Mouse (Mus musculus) ES-E14 (cell line): ENCODE results near the gene Arhgap10. TPM values are rescaled to one million over a fixed set of nuclear protein-coding genes. Genes with fewer than 3 reads are reported as not detected.
A peak's percentile ranks its signal among the peaks of the same experiment; 100 is the strongest.

ENCODE experiments used
- DNase-seq: peaks from one replicate; pipeline ENCODE4 v3.0.0-alpha.2; 2013; ENCODE audit warnings: low read depth, low spot score
- H3K27ac ChIP-seq: 2 replicates; pipeline ENCODE4 v1.5.1; 2012; ENCODE audit warnings: low read depth, mild to moderate bottlenecking, low read length, moderate library complexity, mixed read lengths; ENCODE audit not compliant: poor library complexity, insufficient read depth, severe bottlenecking
- H3K36me3 ChIP-seq: 2 replicates; pipeline ENCODE4 v1.6.1; 2012; ENCODE audit warnings: mild to moderate bottlenecking, low read length, moderate library complexity, mixed read lengths; ENCODE audit not compliant: control insufficient read depth, poor library complexity, insufficient read depth, severe bottlenecking
- H3K4me1 ChIP-seq, 2 experiments: fragments of 150-350 bp in 1 of 2; sonication (generic) in 1 of 2; 2 replicates each; pipeline ENCODE4 v1.6.1; 2012; ENCODE audit warnings: low read length in 2 of 2, mild to moderate bottlenecking in 1 of 2, mixed read lengths in 1 of 2; ENCODE audit not compliant: control insufficient read depth in 2 of 2, insufficient read depth in 2 of 2, poor library complexity in 1 of 2
- H3K4me3 ChIP-seq, 2 experiments: fragments of 150-350 bp in 1 of 2; sonication (generic) in 1 of 2; 2 replicates each; pipeline ENCODE4 v1.5.1; 2012; ENCODE audit warnings: low read length in 2 of 2, low read depth in 1 of 2, mild to moderate bottlenecking in 1 of 2, mixed read lengths in 1 of 2; ENCODE audit not compliant: insufficient read depth in 1 of 2, poor library complexity in 1 of 2, severe bottlenecking in 1 of 2
- H3K9ac ChIP-seq: 2 replicates; pipeline ENCODE4 v1.6.1; 2012; ENCODE audit warnings: low read depth, mild to moderate bottlenecking, low read length, mixed read lengths; ENCODE audit not compliant: poor library complexity, insufficient read depth, severe bottlenecking
- H3K9me3 ChIP-seq: fragments of 150-350 bp; sonication (generic); 2 replicates; pipeline ENCODE4 v1.6.1; 2012; ENCODE audit warnings: low read depth, mild to moderate bottlenecking, low read length; ENCODE audit not compliant: control insufficient read depth, insufficient read depth
- CHD2 ChIP-seq: IDR thresholded peaks from 2 replicates; pipeline ENCODE4 v1.6.1; 2014; ENCODE audit warnings: mild to moderate bottlenecking, low read depth, low read length, inconsistent platforms
- HCFC1 ChIP-seq: IDR thresholded peaks from 2 replicates; pipeline ENCODE4 v1.6.1; 2012; ENCODE audit warnings: low read length, inconsistent platforms, borderline replicate concordance; ENCODE audit not compliant: insufficient read depth
- MAFK ChIP-seq: IDR thresholded peaks from 2 replicates; pipeline ENCODE4 v1.6.1; 2014; ENCODE audit warnings: mild to moderate bottlenecking, low read depth, low read length, inconsistent platforms; ENCODE audit not compliant: insufficient read depth
- ZC3H11A ChIP-seq: IDR thresholded peaks from 2 replicates; pipeline ENCODE4 v1.6.1; 2012; ENCODE audit warnings: low read depth, mild to moderate bottlenecking, inconsistent platforms, low read length, borderline replicate concordance
- ZNF384 ChIP-seq: IDR thresholded peaks from 2 replicates; pipeline ENCODE4 v1.6.1; 2012; ENCODE audit warnings: low read depth, low read length, inconsistent platforms
- in situ Hi-C, 2 experiments: fragments of 600-800 bp; cut with MboI; formaldehyde crosslinking; loops; one replicate each; pipeline ENCODE4 v1.15.1; 2025; ENCODE audit warnings: low sequenced_read_pairs in 2 of 2, inconsistent platforms in 1 of 2; ENCODE audit not compliant: unreplicated experiment in 2 of 2
- total RNA-seq: library from RNA; depleted of rRNA; stranded (reverse); fragments of 300-350 nt; gene quantifications from 2 replicates; pipeline ENCODE4 v1.2.3, GENCODE M21; 2012

The Arhgap10 gene
- total RNA-seq, 1 experiment = 10.8 TPM

GRCm38 (mm10) chr8:77370308-77370707, 147.4 kb downstream of the Arhgap10 start:
- H3K27ac ChIP-seq = no peak overlapping the region
- TF ChIP-seq ZC3H11A (no peak), ZNF384 (no peak), CHD2 (no peak), HCFC1 (no peak), MAFK (no peak)
- no peaks in the 10 kb centered on the region for H3K36me3 ChIP-seq
- no peaks in the 10 kb centered on the region for H3K4me1 ChIP-seq
- in situ Hi-C loops = no loop called here
- H3K4me3 ChIP-seq = no peak overlapping the region
- H3K9me3 ChIP-seq = no peaks in the 10 kb centered on the region
- no peak overlapping the region for H3K9ac ChIP-seq
- DNase-seq = no peak

DNA sequence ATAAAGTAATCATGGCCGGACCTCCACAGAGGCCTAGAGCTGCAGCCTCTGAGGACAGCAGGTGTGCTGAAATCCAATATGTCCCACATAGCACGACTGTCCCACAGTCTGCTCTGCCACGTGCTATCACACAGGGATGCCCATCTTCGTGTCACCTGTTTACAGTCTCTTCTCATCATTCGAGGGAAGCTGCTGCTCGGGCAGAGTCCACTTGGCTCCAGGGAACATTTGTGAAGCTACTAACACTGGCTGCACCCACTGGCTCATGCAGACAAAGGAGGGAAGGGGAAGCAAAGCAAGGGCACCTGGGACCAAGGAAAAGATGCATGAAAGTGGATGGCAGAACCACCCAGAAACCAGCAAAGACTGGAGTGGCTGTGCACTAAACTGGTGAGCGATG, 148.1 kb downstream of the Arhgap10 start:
- H3K4me1 ChIP-seq = no peaks in the 10 kb centered on the region
- H3K4me3 ChIP-seq = no peak overlapping the region
- DNase-seq = no peak
- H3K27ac ChIP-seq = no peak overlapping the region
- in situ Hi-C loops = no loop called here
- H3K36me3 ChIP-seq = no peaks in the 10 kb centered on the region
- H3K9ac ChIP-seq = no peak overlapping the region
- H3K9me3 ChIP-seq = no peaks in the 10 kb centered on the region
- no peak for TF ChIP-seq ZNF384
- TF ChIP-seq CHD2 = no peak
- TF ChIP-seq ZC3H11A = no peak
- TF ChIP-seq MAFK = no peak
- TF ChIP-seq HCFC1 = no peak

DNA sequence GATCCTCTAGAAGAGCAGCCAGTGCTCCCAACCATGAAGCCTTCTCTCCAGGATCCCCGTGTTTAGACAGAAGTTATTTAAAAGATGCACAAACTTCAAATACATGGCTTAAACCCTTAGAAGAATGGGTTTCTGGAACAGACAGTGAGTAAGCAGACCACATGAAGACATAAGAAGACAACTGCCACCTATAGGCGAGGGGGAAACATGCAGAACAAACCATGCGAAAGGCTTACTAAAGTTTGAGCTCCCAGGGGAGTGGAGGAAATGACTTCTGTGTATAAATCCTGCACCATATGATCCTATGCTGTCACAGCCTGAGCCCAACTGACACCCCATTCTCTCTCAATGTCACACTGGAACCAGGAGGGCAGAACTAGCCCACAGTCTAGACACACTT, 150.7 kb downstream of the Arhgap10 start:
- in situ Hi-C loops = no loop called here
- no peaks in the 10 kb centered on the region for H3K4me1 ChIP-seq
- peaks cover 2% of the 10 kb centered on the region; the same call in 1 of the 2 replicates for H3K36me3 ChIP-seq
- no peak overlapping the region for H3K4me3 ChIP-seq
- DNase-seq = no peak
- no peaks in the 10 kb centered on the region for H3K9me3 ChIP-seq
- no peak overlapping the region for H3K9ac ChIP-seq
- no peak for TF ChIP-seq CHD2
- no peak for TF ChIP-seq HCFC1
- no peak for TF ChIP-seq MAFK
- TF ChIP-seq ZC3H11A = peak; percentile 15; the same call in 1 of the 2 replicates
- no peak for TF ChIP-seq ZNF384
- H3K27ac ChIP-seq = no peak overlapping the region

GRCm38 (mm10) chr8:77366446-77366845, 151.3 kb downstream of the Arhgap10 start:
- Histone ChIP-seq H3K4me1 (no peaks in the 10 kb centered on the region), H3K36me3 (peaks cover 2% of the 10 kb centered on the region; the same call in 1 of the 2 replicates), H3K4me3 (no peak overlapping the region), H3K9me3 (no peaks in the 10 kb centered on the region), H3K27ac (no peak overlapping the region), H3K9ac (no peak overlapping the region)
- DNase-seq = no peak
- in situ Hi-C loops = no loop called here
- TF ChIP-seq CHD2 (no peak), HCFC1 (no peak), MAFK (no peak), ZNF384 (no peak), ZC3H11A (no peak)

GRCm38 (mm10) chr8:77365990-77366389, 151.8 kb downstream of the Arhgap10 start:
- no peak overlapping the region for H3K4me3 ChIP-seq
- DNase-seq = no peak
- H3K36me3 ChIP-seq = peaks cover 2% of the 10 kb centered on the region; the same call in 1 of the 2 replicates
- no peak overlapping the region for H3K27ac ChIP-seq
- no peaks in the 10 kb centered on the region for H3K4me1 ChIP-seq
- in situ Hi-C loops = no loop called here
- TF ChIP-seq HCFC1 = no peak
- no peak for TF ChIP-seq CHD2
- TF ChIP-seq MAFK = no peak
- TF ChIP-seq ZNF384 = no peak
- no peak for TF ChIP-seq ZC3H11A
- no peaks in the 10 kb centered on the region for H3K9me3 ChIP-seq
- H3K9ac ChIP-seq = no peak overlapping the region
